Mouse (Mus musculus) embryonic facial prominence, embryonic 14.5 days (tissue): ENCODE measurements at regions not wholly inside any gene's neighbourhood (a gene's known extent, or its start where the extent isn't known, plus 50 kb on each side); places are given as distances from the start of the nearest gene placed in this dataset.

Experiments used
- ATAC-seq: fragments of 200-750 bp; cut with Nextera tagmentation; 2 replicates; pipeline ENCODE4 v1.8.0; 2017; ENCODE audit warnings: low read depth, moderate number of reproducible peaks, moderate TSS enrichment
- DNase-seq: peaks from one replicate; pipeline ENCODE4 v3.0.0-alpha.2; 2015; ENCODE audit warnings: low spot score
- H3K27ac ChIP-seq: fragments of 300-500 bp; sonication (generic); replicated peaks from 2 replicates; pipeline ENCODE4 v1.5.1; 2014; ENCODE audit warnings: low read depth, mild to moderate bottlenecking, low read length, moderate library complexity
- H3K27me3 ChIP-seq: fragments of 300-500 bp; sonication (generic); replicated peaks from 2 replicates; pipeline ENCODE4 v1.6.1; 2014; ENCODE audit warnings: low read length; ENCODE audit not compliant: control insufficient read depth, insufficient read depth
- H3K36me3 ChIP-seq: fragments of 300-500 bp; sonication (generic); 2 replicates; pipeline ENCODE4 v1.6.1; 2014; ENCODE audit warnings: low read length, mixed read lengths; ENCODE audit not compliant: control insufficient read depth, insufficient read depth
- H3K4me1 ChIP-seq: fragments of 300-500 bp; sonication (generic); 2 replicates; pipeline ENCODE4 v1.6.1; 2014; ENCODE audit warnings: antibody characterized with exemption, low read length; ENCODE audit not compliant: control insufficient read depth, insufficient read depth
- H3K4me2 ChIP-seq: fragments of 300-500 bp; sonication (generic); 2 replicates; pipeline ENCODE4 v1.6.1; 2014; ENCODE audit warnings: low read depth, mild to moderate bottlenecking, low read length, moderate library complexity, mixed read lengths
- H3K4me3 ChIP-seq: fragments of 300-500 bp; sonication (generic); 2 replicates; pipeline ENCODE4 v1.5.1; 2014; ENCODE audit warnings: low read depth, mild to moderate bottlenecking, low read length
- H3K9ac ChIP-seq: fragments of 300-500 bp; sonication (generic); 2 replicates; pipeline ENCODE4 v1.6.1; 2014; ENCODE audit warnings: low read depth, mild to moderate bottlenecking, low read length, moderate library complexity, mixed read lengths
- H3K9me3 ChIP-seq: fragments of 300-500 bp; sonication (generic); 2 replicates; pipeline ENCODE4 v1.6.1; 2016; ENCODE audit warnings: low read length; ENCODE audit not compliant: control insufficient read depth
- WGBS: fragments of 180-500 bp; shearing (Covaris S2); extraction: QIAGEN DNeasy Blood & Tissue Kit; methylation state at CpG from one replicate; pipeline ENCODE4 v1.1.7; 2014; 5-methylcytosine and 5-hydroxymethylcytosine counted together

- no peaks in the 10 kb centered on the region for H3K27me3 ChIP-seq
- no peak overlapping the region for H3K27ac ChIP-seq
- ATAC-seq: no peak
- H3K4me2 ChIP-seq: no peak overlapping the region
- no peak for DNase-seq
- H3K36me3 ChIP-seq: no peaks in the 10 kb centered on the region
- 73% methylated on average over 1 of the region's 1 CpGs for WGBS
- no peak overlapping the region for H3K9ac ChIP-seq
- no peak overlapping the region for H3K4me3 ChIP-seq
- no peaks in the 10 kb centered on the region for H3K9me3 ChIP-seq
- H3K4me1 ChIP-seq: no peaks in the 10 kb centered on the region
These were observed 331.2 kb upstream of the Celf2 start for GRCm38 (mm10) chr2:7840612-7841011.

GRCm38 (mm10) chr2:7837877-7838276, 328.5 kb upstream of the Celf2 start:
- no peak for ATAC-seq
- 71% methylated on average over 3 of the region's 3 CpGs for WGBS

GRCm38 (mm10) chr2:7831239-7831638, 321.9 kb upstream of the Celf2 start:
- 79% methylated on average over 4 of the region's 4 CpGs for WGBS
- DNase-seq (no peak), ATAC-seq (no peak)
- no peak overlapping the region for H3K27ac ChIP-seq
- no peaks in the 10 kb centered on the region for H3K36me3 ChIP-seq
- no peaks in the 10 kb centered on the region for H3K4me1 ChIP-seq
- H3K4me2 ChIP-seq: no peak overlapping the region
- no peak overlapping the region for H3K9ac ChIP-seq
- H3K9me3 ChIP-seq: no peaks in the 10 kb centered on the region
- no peak overlapping the region for H3K4me3 ChIP-seq
- H3K27me3 ChIP-seq: no peaks in the 10 kb centered on the region

More at GRCm38 (mm10) chr2:7837877-7838276, 328.5 kb upstream of the Celf2 start:
- DNase-seq: no peak
- Histone ChIP-seq H3K36me3 (no peaks in the 10 kb centered on the region), H3K27me3 (no peaks in the 10 kb centered on the region), H3K4me3 (no peak overlapping the region), H3K4me2 (no peak overlapping the region), H3K9me3 (no peaks in the 10 kb centered on the region), H3K27ac (no peak overlapping the region), H3K4me1 (no peaks in the 10 kb centered on the region), H3K9ac (no peak overlapping the region)

GRCm38 (mm10) chr2:7826272-7826671, 316.9 kb upstream of the Celf2 start:
- ATAC-seq (no peak), DNase-seq (no peak)
- Histone ChIP-seq H3K9ac (no peak overlapping the region), H3K9me3 (no peaks in the 10 kb centered on the region), H3K4me1 (no peaks in the 10 kb centered on the region), H3K4me2 (no peak overlapping the region), H3K36me3 (no peaks in the 10 kb centered on the region), H3K27me3 (no peaks in the 10 kb centered on the region), H3K4me3 (no peak overlapping the region), H3K27ac (no peak overlapping the region)
- WGBS: 76% methylated on average over 7 of the region's 7 CpGs

GRCm38 (mm10) chr2:7796415-7796814, 287.1 kb upstream of the Celf2 start:
- 70% methylated on average over 2 of the region's 2 CpGs for WGBS
- Histone ChIP-seq H3K9me3 (no peaks in the 10 kb centered on the region), H3K27me3 (no peaks in the 10 kb centered on the region), H3K9ac (no peak overlapping the region), H3K27ac (no peak overlapping the region), H3K4me1 (no peaks in the 10 kb centered on the region), H3K4me3 (no peak overlapping the region), H3K36me3 (no peaks in the 10 kb centered on the region), H3K4me2 (no peak overlapping the region)
- ATAC-seq (no peak), DNase-seq (no peak)

GRCm38 (mm10) chr2:7792456-7793145, 283.2 kb upstream of the Celf2 start:
- Histone ChIP-seq H3K9ac (no peak overlapping the region), H3K4me1 (no peaks in the 10 kb centered on the region), H3K4me3 (no peak overlapping the region), H3K9me3 (no peaks in the 10 kb centered on the region), H3K4me2 (no peak overlapping the region), H3K27ac (no peak overlapping the region), H3K27me3 (no peaks in the 10 kb centered on the region), H3K36me3 (no peaks in the 10 kb centered on the region)
- DNase-seq (peak; percentile 6), ATAC-seq (no peak)
- WGBS: 66% methylated on average over 2 of the region's 2 CpGs

- Histone ChIP-seq H3K4me1 (no peaks in the 10 kb centered on the region), H3K9ac (no peak overlapping the region), H3K36me3 (no peaks in the 10 kb centered on the region), H3K27me3 (no peaks in the 10 kb centered on the region), H3K27ac (no peak overlapping the region), H3K9me3 (no peaks in the 10 kb centered on the region), H3K4me3 (no peak overlapping the region), H3K4me2 (no peak overlapping the region)
- DNase-seq (no peak), ATAC-seq (no peak)
- WGBS: 52% methylated on average over 2 of the region's 2 CpGs
These were observed 269.2 kb upstream of the Celf2 start for GRCm38 (mm10) chr2:7778610-7779009.

GRCm38 (mm10) chr2:7734097-7734730, 224.9 kb upstream of the Celf2 start:
- Histone ChIP-seq H3K36me3 (no peaks in the 10 kb centered on the region), H3K9me3 (no peaks in the 10 kb centered on the region), H3K4me1 (no peaks in the 10 kb centered on the region), H3K27ac (no peak overlapping the region), H3K4me2 (no peak overlapping the region), H3K27me3 (no peaks in the 10 kb centered on the region), H3K9ac (no peak overlapping the region), H3K4me3 (no peak overlapping the region)
- 52% methylated on average over 8 of the region's 8 CpGs for WGBS
- no peak for DNase-seq
- ATAC-seq: no peak

GRCm38 (mm10) chr2:7730960-7731359, 221.6 kb upstream of the Celf2 start:
- 78% methylated on average over 1 of the region's 1 CpGs for WGBS
- H3K27me3 ChIP-seq: no peaks in the 10 kb centered on the region
- no peaks in the 10 kb centered on the region for H3K36me3 ChIP-seq
- no peak overlapping the region for H3K4me3 ChIP-seq
- no peaks in the 10 kb centered on the region for H3K9me3 ChIP-seq
- H3K4me1 ChIP-seq: no peaks in the 10 kb centered on the region
- no peak overlapping the region for H3K27ac ChIP-seq
- no peak overlapping the region for H3K9ac ChIP-seq
- DNase-seq: peak; percentile 14
- ATAC-seq: no peak
- no peak overlapping the region for H3K4me2 ChIP-seq
